Comparison of ENCODE assay signal across 22 mouse cellular contexts in genomic region chr3:57500846-57501245, GRCm38 (mm10).
"Had no signal": no experiment of that assay in that cellular context is flagged by ENCODE, and none has a peak within 500 bp of the region (broad histone marks: within the 10 kb centered on the region; RNA-seq: fewer than 3 reads in every experiment).

No protein-coding gene starts in this region.

- H3K4me1 ChIP-seq: hindbrain, embryonic 12.5 days; intestine, embryonic 15.5 days; limb, embryonic 13.5 days; liver, embryonic 12.5 days had no signal

- DNase-seq: gastrocnemius, postnatal 14 days; gastrocnemius, postnatal 36 days; heart, adult 2 months; heart, postnatal 14 days; heart, postnatal 36 days; kidney, adult 18-20 months; kidney, adult 8-10 months; kidney, postnatal 10 days; kidney, postnatal 25 days; layer of hippocampus, adult 9-11 months; layer of hippocampus, postnatal 36 days; left cerebral cortex, postnatal 4 days had no signal

- H3K4me3 ChIP-seq: heart, adult 2 months; heart, embryonic 13.5 days; heart, embryonic 15.5 days; hindbrain, embryonic 10.5 days; hindbrain, embryonic 12.5 days; intestine, embryonic 15.5 days; limb, embryonic 13.5 days; limb, embryonic 15.5 days; liver, embryonic 12.5 days had no signal

- H3K27ac ChIP-seq: heart, adult 2 months; heart, embryonic 13.5 days; heart, embryonic 15.5 days; hindbrain, embryonic 10.5 days; hindbrain, embryonic 12.5 days; hindbrain, embryonic 14.5 days; intestine, embryonic 15.5 days; limb, embryonic 13.5 days; limb, embryonic 15.5 days; liver, embryonic 12.5 days; liver, embryonic 14.5 days had no signal
